Mouse (Mus musculus) urinary bladder, adult 2 months (tissue): ENCODE results near the gene Unc13b. TPM values are rescaled to one million over a fixed set of nuclear protein-coding genes. Genes with fewer than 3 reads are reported as not detected.

Experiments
- polyA plus RNA-seq: library from polyadenylated mRNA; depleted of rRNA; stranded (reverse); fragments of >200 nt; gene quantifications from 2 replicates; pipeline ENCODE4 v1.2.3, GENCODE M21; 2012; rRNA removed

Unc13b gene
- polyA plus RNA-seq, 1 experiment = 9.9 TPM

Other genes starting within 250 kb of the Unc13b start
- 0.03 and 0.10 TPM in 2 replicates for gene Fam205a1, start 205.1 kb upstream of the Unc13b start, polyA plus RNA-seq
- not detected in 2 replicates for gene Gm12394, start 202.2 kb upstream of the Unc13b start, polyA plus RNA-seq
- gene Fam205c, start 184.7 kb upstream of the Unc13b start, polyA plus RNA-seq = not detected in 2 replicates
- 4.0 and 4.7 TPM in 2 replicates for gene Phf24, start 142.3 kb upstream of the Unc13b start, polyA plus RNA-seq
- gene Dnajb5, start 109.1 kb upstream of the Unc13b start, polyA plus RNA-seq = 26.1 and 46.1 TPM in 2 replicates
- gene 1700022I11Rik, start 89.3 kb upstream of the Unc13b start, polyA plus RNA-seq = not detected in 2 replicates
- gene Vcp, start 58.4 kb upstream of the Unc13b start, polyA plus RNA-seq = 176 and 192 TPM in 2 replicates
- gene Fancg, start 48.4 kb upstream of the Unc13b start, polyA plus RNA-seq = 9.5 and 11.6 TPM in 2 replicates
- 12.7 and 13.1 TPM in 2 replicates for gene Pigo, start 33.1 kb upstream of the Unc13b start, polyA plus RNA-seq
- gene Stoml2, start 27.2 kb upstream of the Unc13b start, polyA plus RNA-seq = 72.2 and 94.8 TPM in 2 replicates
- 15.7 and 24.8 TPM in 2 replicates for gene Fam214b, start 12.7 kb upstream of the Unc13b start, polyA plus RNA-seq
- gene Atp8b5, start 208.2 kb downstream of the Unc13b start, polyA plus RNA-seq = 0.58 and 0.65 TPM in 2 replicates